Mouse (Mus musculus) neural tube, embryonic 14.5 days (tissue): ENCODE data around the gene Kctd5. TPM values are rescaled to one million over a fixed set of nuclear protein-coding genes. Genes with fewer than 3 reads are reported as not detected.

ENCODE experiments used
- ATAC-seq: fragments of 200-750 bp; cut with Nextera tagmentation; 2 replicates; pipeline ENCODE4 v1.8.0; 2017; ENCODE audit warnings: low read depth, mild to moderate bottlenecking, moderate TSS enrichment, moderate library complexity
- H3K27ac ChIP-seq: fragments of 300-500 bp; sonication (generic); 2 replicates; pipeline ENCODE4 v1.5.1; 2014; ENCODE audit warnings: low read depth, mild to moderate bottlenecking, control low read depth, low read length, moderate library complexity, mixed read lengths
- H3K27me3 ChIP-seq: fragments of 300-500 bp; sonication (generic); 2 replicates; pipeline ENCODE4 v1.6.1; 2014; ENCODE audit warnings: low read length; ENCODE audit not compliant: control insufficient read depth, insufficient read depth
- H3K36me3 ChIP-seq: fragments of 300-500 bp; sonication (generic); 2 replicates; pipeline ENCODE4 v1.6.1; 2014; ENCODE audit warnings: low read length, mixed read lengths; ENCODE audit not compliant: control insufficient read depth, insufficient read depth
- H3K4me1 ChIP-seq: fragments of 300-500 bp; sonication (generic); 2 replicates; pipeline ENCODE4 v1.6.1; 2014; ENCODE audit warnings: low read length; ENCODE audit not compliant: control insufficient read depth, insufficient read depth
- H3K4me2 ChIP-seq: fragments of 300-500 bp; sonication (generic); 2 replicates; pipeline ENCODE4 v1.6.1; 2014; ENCODE audit warnings: mild to moderate bottlenecking, low read depth, low read length, control low read depth
- H3K4me3 ChIP-seq: fragments of 300-500 bp; sonication (generic); 2 replicates; pipeline ENCODE4 v1.5.1; 2014; ENCODE audit warnings: low read depth, low read length, control low read depth, mixed read lengths
- H3K9ac ChIP-seq: fragments of 300-500 bp; sonication (generic); replicated peaks from 2 replicates; pipeline ENCODE4 v1.6.1; 2014; ENCODE audit warnings: low read depth, mild to moderate bottlenecking, control low read depth, low read length, mixed read lengths
- H3K9me3 ChIP-seq: fragments of 300-500 bp; sonication (generic); 2 replicates; pipeline ENCODE4 v1.6.1; 2016; ENCODE audit warnings: low read length; ENCODE audit not compliant: control insufficient read depth
- WGBS: fragments of 180-500 bp; shearing (Covaris S2); extraction: QIAGEN DNeasy Blood & Tissue Kit; methylation state at CpG from one replicate; pipeline ENCODE4 v1.1.7; 2014; 5-methylcytosine and 5-hydroxymethylcytosine counted together
- polyA plus RNA-seq: library from polyadenylated mRNA; unstranded; fragments of >200 nt; fragmentation: Nextera tagmentation; extraction: Ambion mirVana; gene quantifications from 2 replicates; pipeline ENCODE4 v1.2.1, GENCODE M21; 2014

Gene Kctd5
- polyA plus RNA-seq, 1 experiment from 2014 or later: 70.3 TPM

GRCm38 (mm10) chr17:24021375-24022199 is 51.7 kb downstream of the Kctd5 start:
- Histone ChIP-seq H3K36me3 (no peaks in the 10 kb centered on the region), H3K9me3 (no peaks in the 10 kb centered on the region), H3K4me1 (no peaks in the 10 kb centered on the region), H3K4me2 (no peak overlapping the region), H3K9ac (no peak overlapping the region), H3K4me3 (no peak overlapping the region), H3K27ac (no peak overlapping the region), H3K27me3 (no peaks in the 10 kb centered on the region)
- 82% methylated on average over 5 of the region's 5 CpGs for WGBS
- ATAC-seq: no peak

- Histone ChIP-seq H3K27me3 (no peaks in the 10 kb centered on the region), H3K4me1 (no peaks in the 10 kb centered on the region), H3K27ac (no peak overlapping the region), H3K4me3 (no peak overlapping the region), H3K36me3 (no peaks in the 10 kb centered on the region), H3K9ac (no peak overlapping the region), H3K9me3 (no peaks in the 10 kb centered on the region), H3K4me2 (no peak overlapping the region)
- 87% methylated on average over 6 of the region's 6 CpGs for WGBS
- ATAC-seq: no peak
These were observed 52.6 kb downstream of the Kctd5 start for GRCm38 (mm10) chr17:24020696-24021095.

GRCm38 (mm10) chr17:24015727-24016126 is 57.6 kb downstream of the Kctd5 start:
- Histone ChIP-seq H3K9me3 (no peaks in the 10 kb centered on the region), H3K4me2 (no peak overlapping the region), H3K27me3 (no peaks in the 10 kb centered on the region), H3K9ac (no peak overlapping the region), H3K4me3 (no peak overlapping the region), H3K27ac (no peak overlapping the region), H3K36me3 (no peaks in the 10 kb centered on the region), H3K4me1 (no peaks in the 10 kb centered on the region)
- WGBS: 26% methylated on average over 14 of the region's 14 CpGs
- no peak for ATAC-seq

GRCm38 (mm10) chr17:24014433-24014965 is 58.8 kb downstream of the Kctd5 start:
- H3K4me2 ChIP-seq: no peak overlapping the region
- H3K9me3 ChIP-seq: no peaks in the 10 kb centered on the region
- H3K9ac ChIP-seq: no peak overlapping the region
- 86% methylated on average over 5 of the region's 5 CpGs for WGBS
- no peaks in the 10 kb centered on the region for H3K4me1 ChIP-seq
- H3K4me3 ChIP-seq: no peak overlapping the region
- no peaks in the 10 kb centered on the region for H3K36me3 ChIP-seq
- ATAC-seq: no peak
- H3K27ac ChIP-seq: no peak overlapping the region
- H3K27me3 ChIP-seq: no peaks in the 10 kb centered on the region

GRCm38 (mm10) chr17:24012921-24013320 is 60.4 kb downstream of the Kctd5 start:
- Histone ChIP-seq H3K4me2 (no peak overlapping the region), H3K27ac (no peak overlapping the region), H3K4me3 (no peak overlapping the region), H3K36me3 (no peaks in the 10 kb centered on the region), H3K27me3 (no peaks in the 10 kb centered on the region), H3K4me1 (no peaks in the 10 kb centered on the region), H3K9ac (no peak overlapping the region), H3K9me3 (no peaks in the 10 kb centered on the region)
- 74% methylated on average over 2 of the region's 2 CpGs for WGBS
- ATAC-seq: no peak

GRCm38 (mm10) chr17:24009617-24010016 is 63.7 kb downstream of the Kctd5 start:
- no peaks in the 10 kb centered on the region for H3K4me1 ChIP-seq
- H3K36me3 ChIP-seq: no peaks in the 10 kb centered on the region
- no peak overlapping the region for H3K27ac ChIP-seq
- no peak overlapping the region for H3K9ac ChIP-seq
- H3K27me3 ChIP-seq: no peaks in the 10 kb centered on the region
- H3K4me2 ChIP-seq: no peak overlapping the region
- no peaks in the 10 kb centered on the region for H3K9me3 ChIP-seq
- no peak for ATAC-seq
- no peak overlapping the region for H3K4me3 ChIP-seq
- 34% methylated on average over 5 of the region's 5 CpGs for WGBS

- Histone ChIP-seq H3K9me3 (no peaks in the 10 kb centered on the region), H3K27me3 (no peaks in the 10 kb centered on the region), H3K4me3 (no peak overlapping the region), H3K27ac (no peak overlapping the region), H3K4me2 (no peak overlapping the region), H3K9ac (no peak overlapping the region), H3K36me3 (no peaks in the 10 kb centered on the region), H3K4me1 (no peaks in the 10 kb centered on the region)
- ATAC-seq: no peak
- WGBS: 85% methylated on average over 4 of the region's 4 CpGs
These were observed 65.2 kb downstream of the Kctd5 start for GRCm38 (mm10) chr17:24008105-24008504.

GRCm38 (mm10) chr17:24007391-24007790 is 65.9 kb downstream of the Kctd5 start:
- no peak overlapping the region for H3K27ac ChIP-seq
- no peaks in the 10 kb centered on the region for H3K36me3 ChIP-seq
- no peak for ATAC-seq
- H3K4me1 ChIP-seq: no peaks in the 10 kb centered on the region
- H3K27me3 ChIP-seq: no peaks in the 10 kb centered on the region
- no peaks in the 10 kb centered on the region for H3K9me3 ChIP-seq
- no peak overlapping the region for H3K4me2 ChIP-seq
- H3K9ac ChIP-seq: no peak overlapping the region
- no peak overlapping the region for H3K4me3 ChIP-seq
- WGBS: 74% methylated on average over 1 of the region's 1 CpGs

- Histone ChIP-seq H3K9me3 (no peaks in the 10 kb centered on the region), H3K27ac (no peak overlapping the region), H3K4me1 (no peaks in the 10 kb centered on the region), H3K9ac (no peak overlapping the region), H3K4me2 (no peak overlapping the region), H3K27me3 (no peaks in the 10 kb centered on the region), H3K36me3 (no peaks in the 10 kb centered on the region), H3K4me3 (no peak overlapping the region)
- ATAC-seq: no peak
- WGBS: 44% methylated on average over 2 of the region's 2 CpGs
These were observed 66.4 kb downstream of the Kctd5 start for GRCm38 (mm10) chr17:24006930-24007329.
